Mouse (Mus musculus): Measurements from ENCODE around the gene Slamf9. TPM values are rescaled to one million over a fixed set of nuclear protein-coding genes. Genes with fewer than 3 reads are reported as not detected.

Slamf9 gene
- total and polyA plus RNA-seq, 3 experiments: 0.38 TPM; not detected in 2

- Histone ChIP-seq H3K27me3 (ENCODE audit: control insufficient read depth in 1 of 2, insufficient read depth in 2 of 2, low read length in 2 of 2) (peaks cover 4 to 8% of the 10 kb centered on the region in 2 experiments; a peak in 3 of 4 replicates), H3K79me2 (ENCODE audit: control insufficient read depth, insufficient read depth, low read length, poor library complexity) (no peaks in the 10 kb centered on the region), H3K4me1 (ENCODE audit: control insufficient read depth in 1 of 2, insufficient read depth in 2 of 2, low read length in 2 of 2) (no peaks in the 10 kb centered on the region), H3K36me3 (ENCODE audit: control insufficient read depth in 1 of 2, insufficient read depth in 2 of 2, low read length in 2 of 2) (no peaks in the 10 kb centered on the region), H3K27ac (ENCODE audit: control insufficient read depth, low read depth, low read length) (no peak overlapping the region), H3K9ac (ENCODE audit: control insufficient read depth, low read depth, low read length, poor library complexity, severe bottlenecking) (no peak overlapping the region), H3K9me3 (replicated peaks; ENCODE audit: insufficient read depth, low read length) (no peaks in the 10 kb centered on the region), H3K4me3 (ENCODE audit: control insufficient read depth in 1 of 2, insufficient read depth in 1 of 2, low read depth in 2 of 2, low read length in 2 of 2) (no peak overlapping the region)
- TF ChIP-seq CHD1 (IDR thresholded peaks at IDR 0.05; ENCODE audit: low read depth, low read length) (no peak), MYB (IDR thresholded peaks at IDR 0.05; ENCODE audit: low read depth, low read length) (no peak), POLR2A (IDR thresholded peaks at IDR 0.05; ENCODE audit: control insufficient read depth in 1 of 2, insufficient read depth in 1 of 2, low read depth in 1 of 2, low read length in 2 of 2, poor library complexity in 1 of 2) (no peak), TBP (IDR thresholded peaks at IDR 0.05; ENCODE audit: low read depth, low read length) (no peak), MEF2A (IDR thresholded peaks at IDR 0.05; ENCODE audit: extremely low read depth, insufficient replicate concordance, low read depth, low read length, poor library complexity, severe bottlenecking) (no peak), BHLHE40 (IDR thresholded peaks at IDR 0.05; ENCODE audit: borderline replicate concordance, low read depth, low read length) (no peak), MAFK (IDR thresholded peaks at IDR 0.05; ENCODE audit: borderline replicate concordance, low read depth, low read length) (no peak), MAX (IDR thresholded peaks at IDR 0.05; ENCODE audit: low read length) (no peak), ZNF384 (IDR thresholded peaks at IDR 0.05; ENCODE audit: low read depth, low read length) (no peak), JUND (IDR thresholded peaks at IDR 0.05; ENCODE audit: low read depth, low read length) (no peak), HCFC1 (IDR thresholded peaks at IDR 0.05; ENCODE audit: low read depth, low read length) (no peak), MYC (IDR thresholded peaks at IDR 0.05; ENCODE audit: low read depth, low read length) (no peak), GATA1 (IDR thresholded peaks at IDR 0.05; ENCODE audit: low read depth, low read length) (no peak), POLR2AphosphoS5 (IDR thresholded peaks at IDR 0.05; ENCODE audit: borderline replicate concordance, low read depth, low read length) (no peak), SIN3A (IDR thresholded peaks at IDR 0.05; ENCODE audit: low read length) (no peak), ZKSCAN1 (IDR thresholded peaks at IDR 0.05; ENCODE audit: low read depth, low read length) (no peak), SMC3 (IDR thresholded peaks at IDR 0.05; ENCODE audit: low read depth, low read length) (no peak), USF2 (IDR thresholded peaks at IDR 0.05; ENCODE audit: borderline replicate concordance in 1 of 2, insufficient read depth in 1 of 2, low read depth in 1 of 2, low read length in 2 of 2) (no peak), KAT2A (conservative IDR thresholded peaks at IDR 0.05; ENCODE audit: low read depth, low read length) (no peak), ZMIZ1 (IDR thresholded peaks at IDR 0.05; ENCODE audit: low read depth, low read length) (no peak)
- no peak for DNase-seq (ENCODE audit: low read depth, low spot score)
Measured at GRCm38 (mm10) chr1:172488831-172489230, 13.7 kb downstream of the Slamf9 start.

DNA sequence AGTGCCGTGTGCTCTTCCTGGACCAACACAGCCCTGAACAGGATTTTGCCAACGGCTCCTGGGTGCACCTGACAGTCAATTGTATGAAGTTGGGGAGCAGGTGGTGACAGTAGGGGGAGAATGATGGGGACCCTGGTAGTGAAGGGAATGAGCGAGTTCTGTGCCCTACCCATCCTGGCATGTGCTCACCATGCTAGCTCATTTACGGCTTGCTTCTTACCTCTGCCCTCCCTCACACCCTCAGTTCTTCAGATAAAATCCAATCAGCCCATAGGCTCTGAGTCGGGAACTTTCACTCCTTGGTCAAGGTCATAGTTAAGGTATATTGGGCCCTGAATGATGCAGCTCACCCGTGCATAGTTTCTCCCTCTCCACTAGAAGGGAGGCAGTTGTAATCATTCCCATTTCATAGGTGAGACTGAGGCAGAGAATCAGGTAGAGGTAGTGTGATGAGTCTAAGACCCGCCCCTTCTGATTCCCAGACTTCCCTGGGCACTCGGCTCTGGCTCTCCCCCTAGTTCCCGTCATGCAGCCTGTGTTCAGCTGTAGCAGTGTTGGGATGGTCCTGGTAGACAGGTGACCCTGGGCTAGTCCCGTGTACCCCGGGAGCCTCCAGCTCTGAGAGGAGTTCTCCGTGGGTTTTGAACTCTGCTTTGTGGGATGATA lies 14.6 kb downstream of the Slamf9 start:
- Histone ChIP-seq H3K79me2 (ENCODE audit: control insufficient read depth, insufficient read depth, low read length, poor library complexity) (no peaks in the 10 kb centered on the region), H3K4me1 (ENCODE audit: control insufficient read depth in 1 of 2, insufficient read depth in 2 of 2, low read length in 2 of 2) (no peaks in the 10 kb centered on the region), H3K36me3 (ENCODE audit: control insufficient read depth in 1 of 2, insufficient read depth in 2 of 2, low read length in 2 of 2) (no peaks in the 10 kb centered on the region), H3K9me3 (replicated peaks; ENCODE audit: insufficient read depth, low read length) (no peaks in the 10 kb centered on the region), H3K9ac (ENCODE audit: control insufficient read depth, low read depth, low read length, poor library complexity, severe bottlenecking) (no peak overlapping the region), H3K4me3 (ENCODE audit: control insufficient read depth in 1 of 2, insufficient read depth in 1 of 2, low read depth in 2 of 2, low read length in 2 of 2) (no peak overlapping the region), H3K27ac (ENCODE audit: control insufficient read depth, low read depth, low read length) (no peak overlapping the region), H3K27me3 (ENCODE audit: control insufficient read depth in 1 of 2, insufficient read depth in 2 of 2, low read length in 2 of 2) (peaks cover 4 to 6% of the 10 kb centered on the region in 2 experiments; a peak in 2 of 4 replicates)
- DNase-seq (ENCODE audit: low read depth, low spot score): no peak
- no peak for TF ChIP-seq MAZ (IDR thresholded peaks at IDR 0.05; ENCODE audit: low read depth, low read length)
- TF ChIP-seq SIN3A (IDR thresholded peaks at IDR 0.05; ENCODE audit: low read length): no peak
- TF ChIP-seq NRF1 (IDR thresholded peaks at IDR 0.05; ENCODE audit: insufficient read depth, low read depth, low read length, poor library complexity, severe bottlenecking): no peak
- TF ChIP-seq JUND (IDR thresholded peaks at IDR 0.05; ENCODE audit: low read depth, low read length): no peak
- TF ChIP-seq HCFC1 (IDR thresholded peaks at IDR 0.05; ENCODE audit: low read depth, low read length): no peak
- TF ChIP-seq POLR2A (IDR thresholded peaks at IDR 0.05; ENCODE audit: control insufficient read depth in 1 of 2, insufficient read depth in 1 of 2, low read depth in 1 of 2, low read length in 2 of 2, poor library complexity in 1 of 2): no peak
- TF ChIP-seq SMC3 (IDR thresholded peaks at IDR 0.05; ENCODE audit: low read depth, low read length): no peak
- TF ChIP-seq CTCF (IDR thresholded peaks at IDR 0.05 in 2 of 3, conservative IDR thresholded peaks at IDR 0.05 in 1 of 3; ENCODE audit: control insufficient read depth in 1 of 3, insufficient read depth in 1 of 3, low read depth in 2 of 3, low read length in 3 of 3, poor library complexity in 1 of 3, severe bottlenecking in 1 of 3): no peak
- TF ChIP-seq MAX (IDR thresholded peaks at IDR 0.05; ENCODE audit: low read length): no peak
- TF ChIP-seq ZKSCAN1 (IDR thresholded peaks at IDR 0.05; ENCODE audit: low read depth, low read length): no peak
- TF ChIP-seq MYC (IDR thresholded peaks at IDR 0.05; ENCODE audit: low read depth, low read length): no peak
- TF ChIP-seq CHD1 (IDR thresholded peaks at IDR 0.05; ENCODE audit: low read depth, low read length): no peak
- TF ChIP-seq MAFK (IDR thresholded peaks at IDR 0.05; ENCODE audit: borderline replicate concordance, low read depth, low read length): no peak
- no peak for TF ChIP-seq USF2 (IDR thresholded peaks at IDR 0.05; ENCODE audit: borderline replicate concordance in 1 of 2, insufficient read depth in 1 of 2, low read depth in 1 of 2, low read length in 2 of 2)
- TF ChIP-seq MXI1 (IDR thresholded peaks at IDR 0.05; ENCODE audit: low read depth, low read length): no peak
- TF ChIP-seq CHD2 (IDR thresholded peaks at IDR 0.05; ENCODE audit: low read length): no peak
- TF ChIP-seq ZNF384 (IDR thresholded peaks at IDR 0.05; ENCODE audit: low read depth, low read length): no peak
- TF ChIP-seq ZC3H11A (IDR thresholded peaks at IDR 0.05; ENCODE audit: low read depth, low read length): no peak

All from MEL (cell line).